8 mouse cellular contexts compared by ENCODE assay signal in the genomic region with DNA sequence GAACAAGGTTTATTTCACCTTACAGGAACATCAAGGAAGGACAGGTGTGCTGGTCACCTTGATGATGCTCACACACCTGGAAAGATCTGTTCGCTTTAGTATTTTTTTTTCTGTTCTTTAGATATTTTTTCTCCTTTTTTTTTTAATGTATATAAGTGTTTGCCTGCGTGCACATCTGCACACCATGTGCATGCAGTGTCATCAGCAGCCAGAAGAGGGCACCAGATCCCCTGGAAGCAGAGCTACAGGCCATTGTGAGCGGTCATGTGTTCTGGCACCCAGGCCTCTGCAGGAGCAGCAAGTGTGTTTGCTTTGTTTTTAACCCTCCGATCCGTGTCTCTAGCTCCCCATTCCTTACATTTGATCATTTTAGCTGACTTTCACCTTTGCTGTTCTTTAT. TPM values are rescaled to one million over a fixed set of nuclear protein-coding genes. Genes with fewer than 3 reads are reported as not detected.
DNase-seq lines count a peak whose midpoint lies in the region; ATAC-seq lines count a peak whose summit lies in the region.

No protein-coding gene starts in this region.

- no peak overlapping the region for H3K4me3 ChIP-seq in heart, embryonic 10.5 days

- peak; percentile 26 for DNase-seq in heart, adult 8-10 months (ENCODE audit: low spot score)
- no peak for DNase-seq in heart, embryonic 10.5 days (ENCODE audit: low spot score)
- DNase-seq in A20 (ENCODE audit: low read depth, low spot score) (peak; percentile 87), R1 (ENCODE audit: low read depth, low spot score) (peak; percentile 86)
- DNase-seq in embryo, embryonic 10 days (ENCODE audit: low spot score): peak; percentile 88
- peak; percentile 52 to 77 for DNase-seq in left cerebral cortex, postnatal 10 days (ENCODE audit: extremely low spot score in 1 of 2, low spot score in 2 of 2)
- DNase-seq in retina, embryonic 14.5 days (ENCODE audit: low spot score): peak; percentile 67

- H3K27ac ChIP-seq in heart, embryonic 10.5 days: no peak overlapping the region

- peaks cover 36% of the 10 kb centered on the region for H3K4me1 ChIP-seq in heart, embryonic 10.5 days

- no peak for ATAC-seq in inflammation-experienced regulatory T-cells, adult 6 months

- no peaks in the 10 kb centered on the region for H3K9me3 ChIP-seq in heart, embryonic 10.5 days

- H3K36me3 ChIP-seq in heart, embryonic 10.5 days: peaks cover 19% of the 10 kb centered on the region

- no peaks in the 10 kb centered on the region for H3K27me3 ChIP-seq in heart, embryonic 10.5 days (ENCODE audit: insufficient read depth, poor library complexity, severe bottlenecking)

- 42% methylated on average over 5 of the region's 5 CpGs for WGBS in heart, embryonic 10.5 days

- intact Hi-C loops in left cerebral cortex, postnatal 10 days (cut with DNase I): loop anchor here (5.0 kb wide), 2 partner anchors 43 to 77 kb away; partner anchors contain the start of genes Polm and Ykt6

RNA-seq across cellular contexts. Expression of gene Pold2, which starts 1.8 kb away (rescaled TPM):
- 10 to 100 TPM; 33.1 to 50.4 (median 39.8) TPM for total RNA-seq in heart, adult 8-10 months (2022)
- polyA plus RNA-seq in heart, embryonic 10.5 days (2016; fragmentation: Nextera tagmentation; extraction: Ambion mirVana): 140 and 162 TPM in 2 replicates
- total RNA-seq in left cerebral cortex, postnatal 10 days (2021): 10 to 100 TPM; 21.1 to 22.0 TPM
- 10 to 100 TPM; 22.6 to 33.0 (median 30.2) TPM for polyA plus RNA-seq in inflammation-experienced regulatory T-cells, adult 6 months (2017; shearing (Covaris generic))

RNA-seq across cellular contexts. Expression of gene Aebp1, which starts 18.2 kb away (rescaled TPM):
- total RNA-seq in heart, adult 8-10 months (2022): 10 to 100 TPM; 14.9 to 28.0 (median 19.4) TPM
- polyA plus RNA-seq in heart, embryonic 10.5 days (2016; fragmentation: Nextera tagmentation; extraction: Ambion mirVana): 22.4 and 25.7 TPM in 2 replicates
- 10 to 100 TPM; 14.8 to 16.0 TPM for total RNA-seq in left cerebral cortex, postnatal 10 days (2021)
- polyA plus RNA-seq in inflammation-experienced regulatory T-cells, adult 6 months (2017; shearing (Covaris generic)): under 1 TPM in 2 of 3 experiments, not detected in 1; 0.13 to 0.90 TPM

RNA-seq across cellular contexts. Expression of gene Myl7, which starts 18.7 kb away (rescaled TPM):
- total RNA-seq in heart, adult 8-10 months (2022): 100 to 1,000 TPM; 455 to 787 (median 725) TPM
- polyA plus RNA-seq in heart, embryonic 10.5 days (2016; fragmentation: Nextera tagmentation; extraction: Ambion mirVana): 6,952 and 8,117 TPM in 2 replicates
- not detected for total RNA-seq in left cerebral cortex, postnatal 10 days (2021)
- not detected for polyA plus RNA-seq in inflammation-experienced regulatory T-cells, adult 6 months (2017; shearing (Covaris generic))

RNA-seq across cellular contexts. Expression of gene Polm, which starts 42.1 kb away (rescaled TPM):
- 1 to 10 TPM; 1.8 to 3.3 (median 2.8) TPM for total RNA-seq in heart, adult 8-10 months (2022)
- 8.9 and 11.1 TPM in 2 replicates for polyA plus RNA-seq in heart, embryonic 10.5 days (2016; fragmentation: Nextera tagmentation; extraction: Ambion mirVana)
- total RNA-seq in left cerebral cortex, postnatal 10 days (2021): 1 to 10 TPM; 8.5 to 8.7 TPM
- 10 to 100 TPM; 15.9 to 27.5 (median 21.3) TPM for polyA plus RNA-seq in inflammation-experienced regulatory T-cells, adult 6 months (2017; shearing (Covaris generic))

Comparison
In these comparisons a context has a peak if more than half of its experiments do, and no peak if none do; other contexts are left out.
1. RNA of gene Myl7, which starts 18.7 kb away (total RNA-seq): 455 to 787 TPM in heart, adult 8-10 months; not detected in left cerebral cortex, postnatal 10 days; every median in the first group is over 100 times any median in the second.